Comparison of ENCODE assay signal across 9 mouse cellular contexts in the genomic region with DNA sequence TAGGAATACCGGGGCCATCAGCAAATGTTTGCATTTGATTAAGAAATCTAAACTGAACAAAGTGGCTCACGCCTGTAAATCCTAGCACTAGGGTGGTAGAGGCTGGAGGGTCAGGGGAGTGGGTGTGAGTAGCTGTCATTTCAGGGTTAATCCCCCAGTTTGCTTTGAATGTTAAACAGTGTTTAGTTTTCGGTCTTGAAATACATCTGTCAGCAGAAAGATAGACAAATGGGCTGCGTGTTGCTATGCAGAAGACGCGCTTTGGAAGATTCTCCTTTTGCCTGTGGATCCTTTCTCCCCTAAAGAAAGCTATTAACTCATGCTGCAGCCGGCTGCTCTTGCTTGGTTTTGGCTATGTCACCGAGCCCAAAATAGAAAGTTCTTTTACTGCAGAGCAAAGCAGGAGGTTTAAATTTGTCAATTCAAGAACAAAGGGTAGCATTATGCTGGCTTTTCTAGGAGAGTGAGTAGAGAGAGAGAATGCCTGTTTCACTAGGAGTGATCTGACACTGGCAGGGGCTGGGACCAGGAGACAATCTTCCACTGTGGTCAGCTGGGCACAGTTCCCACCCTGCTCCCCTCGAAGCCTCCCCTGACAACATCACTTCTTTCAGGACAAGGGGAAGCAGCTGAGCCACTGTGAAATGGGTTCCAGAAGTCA. TPM values are rescaled to one million over a fixed set of nuclear protein-coding genes. Genes with fewer than 3 reads are reported as not detected.
DNase-seq lines count a peak whose midpoint lies in the region; ATAC-seq lines count a peak whose summit lies in the region.
"Had no signal": no experiment of that assay in that cellular context is flagged by ENCODE, and none has a peak within 500 bp of the region (broad histone marks: within the 10 kb centered on the region; RNA-seq: fewer than 3 reads in every experiment).

No protein-coding gene starts in this region.

- no peak for DNase-seq in heart, embryonic 10.5 days (ENCODE audit: low spot score)
- no peak for DNase-seq in heart, postnatal 14 days
- DNase-seq in frontal cortex, postnatal 14 days (ENCODE audit: low spot score in 2 of 2), result peak; percentile 37 to 56
- peak; percentile 57 to 70 for DNase-seq in layer of hippocampus, postnatal 10 days (ENCODE audit: low spot score in 2 of 2)
- DNase-seq in adrenal gland, postnatal 25 days, result no peak
- no peak for DNase-seq in spleen, adult 12 weeks (ENCODE audit: low spot score)
- no peak for DNase-seq in retina, embryonic 14.5 days (ENCODE audit: low spot score)

- no peaks in the 10 kb centered on the region for H3K27me3 ChIP-seq in heart, embryonic 10.5 days (ENCODE audit: insufficient read depth, poor library complexity, severe bottlenecking)
- H3K27me3 ChIP-seq in neural tube, embryonic 14.5 days (ENCODE audit: control insufficient read depth, insufficient read depth, low read length), result no peaks in the 10 kb centered on the region

- H3K4me1 ChIP-seq in heart, embryonic 10.5 days, result peaks cover 19% of the 10 kb centered on the region
- no peaks in the 10 kb centered on the region for H3K4me1 ChIP-seq in neural tube, embryonic 14.5 days (ENCODE audit: control insufficient read depth, insufficient read depth, low read length)

- H3K4me2 ChIP-seq in neural tube, embryonic 14.5 days (ENCODE audit: low read depth, low read length), result 0 out of 2 replicates have a peak overlapping the region, but pooled peaks have one; percentile 8

- H3K27ac ChIP-seq in heart, embryonic 10.5 days, result peak overlapping the region; percentile 38; the same call in 1 of the 2 replicates
- peak overlapping the region; percentile 74 for H3K27ac ChIP-seq in neural tube, embryonic 14.5 days (ENCODE audit: low read depth, low read length)

- intact Hi-C loops in heart, postnatal 14 days (cut with DNase I), result no loop called here

- peak; percentile 87; the same call in 1 of the 2 replicates for ATAC-seq in neural tube, embryonic 14.5 days (ENCODE audit: low read depth)

- no peaks in the 10 kb centered on the region for H3K36me3 ChIP-seq in heart, embryonic 10.5 days
- no peaks in the 10 kb centered on the region for H3K36me3 ChIP-seq in neural tube, embryonic 14.5 days (ENCODE audit: control insufficient read depth, insufficient read depth, low read length)

- H3K4me3 ChIP-seq in heart, embryonic 10.5 days, result no peak overlapping the region
- no peak overlapping the region for H3K4me3 ChIP-seq in neural tube, embryonic 14.5 days (ENCODE audit: low read depth, low read length)

- no peak overlapping the region for H3K9ac ChIP-seq in neural tube, embryonic 14.5 days (replicated peaks; ENCODE audit: low read depth, low read length)

- WGBS in heart, embryonic 10.5 days, result 48% methylated on average over 9 of the region's 9 CpGs
- 40% methylated on average over 9 of the region's 9 CpGs for WGBS in neural tube, embryonic 14.5 days

- no peaks in the 10 kb centered on the region for H3K9me3 ChIP-seq in heart, embryonic 10.5 days
- no peaks in the 10 kb centered on the region for H3K9me3 ChIP-seq in neural tube, embryonic 14.5 days (ENCODE audit: control insufficient read depth, low read length)

RNA-seq across cellular contexts. Expression of gene Ppp2ca, which starts 12.1 kb away (rescaled TPM):
- polyA plus RNA-seq in heart, embryonic 10.5 days (2016; fragmentation: Nextera tagmentation; extraction: Ambion mirVana), result 66.2 and 91.4 TPM in 2 replicates
- total RNA-seq in heart, postnatal 14 days (2021), result 10 to 100 TPM; 55.4 to 60.4 TPM
- total RNA-seq in layer of hippocampus, postnatal 10 days (2021), result 100 to 1,000 TPM; 139 to 140 TPM
- 167 and 175 TPM in 2 replicates for polyA plus RNA-seq in neural tube, embryonic 14.5 days (2014; fragmentation: Nextera tagmentation; extraction: Ambion mirVana)
- total RNA-seq in adrenal gland, postnatal 25 days (2021), result 77.2 and 91.2 TPM in 2 replicates

RNA-seq across cellular contexts. Expression of gene Olfr1373, which starts 59.0 kb away (rescaled TPM):
- polyA plus RNA-seq in heart, embryonic 10.5 days (2016; fragmentation: Nextera tagmentation; extraction: Ambion mirVana), result not detected in 2 replicates
- not detected for total RNA-seq in heart, postnatal 14 days (2021)
- not detected for total RNA-seq in layer of hippocampus, postnatal 10 days (2021)
- not detected in 2 replicates for polyA plus RNA-seq in neural tube, embryonic 14.5 days (2014; fragmentation: Nextera tagmentation; extraction: Ambion mirVana)
- not detected in 2 replicates for total RNA-seq in adrenal gland, postnatal 25 days (2021)
- total RNA-seq: ES-E14 had no signal

Comparison
In these comparisons a context has a peak if more than half of its experiments do, and no peak if none do; other contexts are left out.
1. DNase-seq: peak in frontal cortex, postnatal 14 days (2 of 2) and layer of hippocampus, postnatal 10 days (2 of 2); none in heart, embryonic 10.5 days (single experiment), heart, postnatal 14 days (0 of 2), adrenal gland, postnatal 25 days (single experiment), spleen, adult 12 weeks (single experiment) and retina, embryonic 14.5 days (single experiment).